Mouse (Mus musculus) bone marrow, adult 2 months (tissue): ENCODE results near the gene Ankrd36. TPM values are rescaled to one million over a fixed set of nuclear protein-coding genes. Genes with fewer than 3 reads are reported as not detected.
"Not testable (repeated sequence)": the region's sequence is repeated elsewhere in the genome, so short reads cannot be mapped to it uniquely, and the experiment has no call there.

ENCODE experiments used
- H3K27ac ChIP-seq: fragments of 200-500 bp; 2 replicates; pipeline ENCODE4 v1.5.1; 2012; ENCODE audit warnings: low read depth, mild to moderate bottlenecking, control low read depth, inconsistent platforms, low read length; ENCODE audit not compliant: control insufficient read depth, poor library complexity, insufficient read depth
- H3K4me1 ChIP-seq: fragments of 200-500 bp; 2 replicates; pipeline ENCODE4 v1.6.1; 2011; ENCODE audit warnings: low read length; ENCODE audit not compliant: control insufficient read depth, insufficient read depth
- H3K4me3 ChIP-seq: fragments of 200-500 bp; replicated peaks from 2 replicates; pipeline ENCODE3; 2011; ENCODE audit warnings: mild to moderate bottlenecking, low read depth, low read length, control low read depth; ENCODE audit not compliant: control insufficient read depth
- CTCF ChIP-seq: fragments of 200-500 bp; IDR thresholded peaks from 2 replicates; pipeline ENCODE4 v1.5.1; 2011; ENCODE audit warnings: low read length, control low read depth; ENCODE audit not compliant: control insufficient read depth, insufficient read depth
- POLR2A ChIP-seq: fragments of 200-500 bp; IDR thresholded peaks from 2 replicates; pipeline ENCODE4 v1.6.1; 2011; ENCODE audit warnings: low read depth, mild to moderate bottlenecking, control low read depth, low read length, borderline replicate concordance; ENCODE audit not compliant: control insufficient read depth
- WGBS: fragments of 180-500 bp; shearing (Covaris S2); methylation state at CpG from one replicate; pipeline ENCODE4 v1.1.7; 2018; 5-methylcytosine and 5-hydroxymethylcytosine counted together
- polyA plus RNA-seq: library from polyadenylated mRNA; stranded (reverse); fragments of >200 nt; gene quantifications from 2 replicates; pipeline ENCODE4 v1.2.4, GENCODE M21; 2011; ENCODE audit warnings: low replicate concordance; ENCODE audit not compliant: missing spikeins, insufficient read depth, insufficient read length

Ankrd36 gene
- polyA plus RNA-seq, 1 experiment: not detected

DNA sequence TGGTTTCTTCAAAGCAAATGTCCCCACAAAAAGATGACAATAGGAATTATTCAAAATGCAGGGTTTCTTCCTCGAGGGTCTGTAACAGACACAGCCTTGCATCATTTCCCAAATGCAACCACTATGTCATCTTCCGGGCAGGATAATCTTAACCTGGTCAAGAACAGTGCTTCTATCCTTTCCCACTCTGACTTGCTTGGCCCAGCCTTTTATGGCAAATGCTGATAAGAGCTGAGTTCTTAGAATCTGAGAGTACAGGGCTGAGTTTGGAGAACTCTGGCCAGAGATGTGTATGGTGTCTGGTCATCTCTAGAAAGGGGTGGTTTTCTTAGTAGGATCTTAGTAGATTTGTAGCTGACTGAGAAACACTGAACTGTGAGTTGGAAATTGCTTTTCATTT lies 4.3 kb downstream of the Ankrd36 start:
- Histone ChIP-seq H3K4me3 (no peak overlapping the region), H3K4me1 (no peaks in the 10 kb centered on the region; the same call in 1 of the 2 replicates), H3K27ac (no peak overlapping the region)
- 33% methylated on average over 2 of the region's 2 CpGs for WGBS
- TF ChIP-seq POLR2A (no peak), CTCF (no peak)

DNA sequence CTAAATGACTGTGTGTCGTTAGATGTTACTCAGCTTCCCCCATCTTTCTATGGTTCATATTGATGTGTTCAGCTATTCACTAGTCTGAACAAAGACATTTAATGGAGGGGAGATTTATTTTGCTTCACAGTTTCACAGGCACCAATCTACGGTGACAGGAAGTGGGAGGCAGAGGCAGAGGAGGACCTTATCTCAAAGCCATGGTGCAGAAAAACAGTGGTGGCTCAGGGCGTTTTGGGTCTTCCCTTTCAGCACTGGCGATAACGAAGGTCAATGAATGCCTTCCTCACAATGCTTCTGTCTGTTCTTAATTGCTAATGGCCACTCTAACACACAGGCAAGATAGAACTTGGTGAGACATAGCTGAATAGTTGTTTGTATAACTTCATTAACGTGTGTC lies 5.6 kb downstream of the Ankrd36 start:
- H3K4me1 ChIP-seq: no peaks in the 10 kb centered on the region; the same call in 1 of the 2 replicates
- H3K4me3 ChIP-seq: no peak overlapping the region
- TF ChIP-seq POLR2A (no peak), CTCF (no peak)
- no peak overlapping the region for H3K27ac ChIP-seq
- WGBS: 54% methylated on average over 6 of the region's 6 CpGs

DNA sequence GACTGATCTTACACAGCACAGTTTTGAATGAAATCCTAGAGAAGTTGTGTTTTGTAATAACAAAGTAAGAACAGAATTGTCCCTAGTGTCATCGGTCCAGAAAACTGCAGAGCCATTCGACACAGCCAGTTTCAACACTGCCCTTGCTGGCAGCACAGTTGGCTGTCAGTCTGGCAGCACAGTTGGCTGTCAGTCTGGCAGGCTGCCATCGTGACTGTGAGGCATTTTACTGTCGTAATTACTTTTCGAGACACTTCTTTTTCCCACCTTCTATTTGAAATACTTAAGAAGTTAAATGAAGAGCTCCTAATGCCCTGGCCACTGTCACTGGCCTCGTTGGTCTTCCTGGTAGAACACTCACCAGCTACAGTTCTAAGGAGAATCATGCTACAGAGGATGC lies 22.9 kb downstream of the Ankrd36 start:
- TF ChIP-seq CTCF (no peak), POLR2A (no peak)
- H3K4me1 ChIP-seq: no peaks in the 10 kb centered on the region; the same call in 1 of the 2 replicates
- WGBS: 21% methylated on average over 6 of the region's 6 CpGs
- no peak overlapping the region for H3K27ac ChIP-seq
- no peak overlapping the region for H3K4me3 ChIP-seq

DNA sequence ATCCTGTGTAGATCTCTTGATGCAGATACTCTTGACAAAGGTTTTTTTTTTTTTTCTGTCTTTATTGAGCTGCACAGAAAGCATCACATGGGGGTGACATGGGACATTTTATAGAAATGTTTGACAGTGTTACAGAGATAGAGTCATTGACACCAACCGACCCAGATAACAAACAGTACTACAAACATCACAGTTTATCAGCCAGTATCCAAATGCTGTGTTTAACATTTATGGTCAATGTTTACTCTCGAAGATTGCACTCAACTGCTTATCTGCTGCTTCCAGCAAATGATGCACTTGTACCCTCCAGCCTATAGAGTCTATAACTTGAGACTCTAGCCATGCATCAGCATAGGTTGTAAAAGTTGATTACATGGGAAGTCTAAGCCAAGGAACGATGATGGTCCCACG lies 25.9 kb downstream of the Ankrd36 start:
- Histone ChIP-seq H3K4me3 (no peak overlapping the region), H3K27ac (no peak overlapping the region), H3K4me1 (no peaks in the 10 kb centered on the region; the same call in 1 of the 2 replicates)
- TF ChIP-seq POLR2A: no peak
- no peak for TF ChIP-seq CTCF
- whole genome bisulfite sequencing: 59% methylated on average over 4 of the region's 4 CpGs

DNA sequence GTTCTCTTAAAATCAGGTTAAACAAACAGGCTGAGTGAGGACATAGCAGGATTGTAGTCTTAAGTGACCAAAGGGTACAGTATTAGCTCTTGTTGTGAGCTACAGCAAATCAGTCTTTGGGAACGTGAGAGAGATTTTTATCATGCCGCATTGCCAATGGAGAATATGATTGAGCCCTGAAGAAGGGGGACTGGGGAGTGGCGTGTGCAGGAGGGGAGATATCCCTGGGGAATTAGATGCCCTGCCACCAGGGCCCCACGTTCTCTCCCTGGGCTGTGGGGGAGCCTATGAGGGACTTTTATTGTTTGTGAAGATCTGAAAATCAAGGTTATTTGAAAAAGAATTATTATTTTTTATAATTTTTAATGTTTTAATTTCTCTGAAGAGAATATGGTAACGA lies 26.3 kb downstream of the Ankrd36 start:
- Histone ChIP-seq H3K4me3 (no peak overlapping the region), H3K27ac (no peak overlapping the region), H3K4me1 (no peaks in the 10 kb centered on the region; the same call in 1 of the 2 replicates)
- 72% methylated on average over 5 of the region's 5 CpGs for WGBS
- no peak for TF ChIP-seq POLR2A
- TF ChIP-seq CTCF: no peak

DNA sequence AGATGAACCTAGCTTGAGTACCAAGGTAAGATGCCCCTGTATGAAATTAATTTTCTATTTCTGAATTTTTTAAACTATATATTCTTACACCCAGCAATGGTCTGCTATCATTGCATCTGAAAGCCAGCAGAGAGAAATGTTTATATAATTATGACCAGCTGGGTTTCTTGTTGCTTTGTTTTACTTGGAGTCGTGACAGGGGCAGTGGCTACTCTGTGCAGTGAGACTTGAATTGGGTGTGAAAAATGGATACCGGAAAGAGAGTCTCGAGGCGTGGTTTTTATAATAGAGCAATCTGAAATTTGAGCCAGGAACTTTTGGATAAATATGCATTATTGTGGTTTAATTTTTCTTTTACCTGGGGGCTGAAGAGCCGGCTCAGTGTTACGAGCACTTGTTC lies 27.3 kb downstream of the Ankrd36 start:
- 87% methylated on average over 6 of the region's 6 CpGs for WGBS
- TF ChIP-seq CTCF (no peak), POLR2A (no peak)
- no peak overlapping the region for H3K27ac ChIP-seq
- no peak overlapping the region for H3K4me3 ChIP-seq
- H3K4me1 ChIP-seq: no peaks in the 10 kb centered on the region; the same call in 1 of the 2 replicates

DNA sequence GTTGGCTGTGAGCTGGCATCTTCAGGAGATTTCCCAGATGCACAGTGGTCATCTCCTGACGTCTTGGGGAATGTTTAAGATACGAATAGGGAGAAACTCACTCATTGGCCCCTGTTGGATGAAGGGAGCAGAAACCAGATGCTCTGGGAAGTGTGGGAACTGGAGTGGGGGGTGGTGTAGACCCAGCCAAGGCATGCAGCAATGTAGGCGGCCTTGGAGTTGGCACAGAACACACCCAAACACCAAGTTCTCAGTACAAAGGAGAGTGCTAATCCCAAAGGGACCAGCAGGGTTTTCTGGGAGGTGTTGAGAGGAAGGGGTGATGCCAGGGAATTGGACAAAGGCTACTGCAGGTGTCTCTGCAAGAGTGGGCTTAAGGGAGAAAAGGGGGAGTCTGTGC lies 35.9 kb downstream of the Ankrd36 start:
- WGBS: 80% methylated on average over 3 of the region's 3 CpGs
- no peak for TF ChIP-seq CTCF
- Histone ChIP-seq H3K4me3 (no peak overlapping the region), H3K27ac (no peak overlapping the region), H3K4me1 (no peaks in the 10 kb centered on the region)

DNA sequence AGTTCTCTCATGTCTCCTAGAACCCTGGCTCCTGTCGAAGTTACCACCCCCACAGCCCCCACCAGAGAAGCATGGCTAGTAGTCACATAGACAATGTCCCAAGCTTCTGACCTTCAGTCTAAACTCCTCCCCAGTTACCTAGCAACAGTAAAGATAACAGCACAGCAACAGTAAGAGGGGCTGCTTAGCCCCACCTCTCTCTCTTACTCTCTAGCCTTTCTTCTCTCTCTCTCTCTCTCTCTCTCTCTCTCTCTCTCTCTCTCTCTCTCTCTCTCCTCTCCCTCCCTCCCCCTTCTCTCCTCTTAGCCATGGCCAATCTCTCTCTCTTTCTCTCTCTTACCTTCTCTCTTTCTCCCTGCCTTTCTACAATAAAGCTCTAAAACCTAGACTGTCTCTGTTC lies 42.4 kb downstream of the Ankrd36 start:
- H3K27ac ChIP-seq, H3K4me3 ChIP-seq, H3K4me1 ChIP-seq: not testable (repeated sequence)
- WGBS: 86% methylated on average over 1 of the region's 1 CpGs

DNA sequence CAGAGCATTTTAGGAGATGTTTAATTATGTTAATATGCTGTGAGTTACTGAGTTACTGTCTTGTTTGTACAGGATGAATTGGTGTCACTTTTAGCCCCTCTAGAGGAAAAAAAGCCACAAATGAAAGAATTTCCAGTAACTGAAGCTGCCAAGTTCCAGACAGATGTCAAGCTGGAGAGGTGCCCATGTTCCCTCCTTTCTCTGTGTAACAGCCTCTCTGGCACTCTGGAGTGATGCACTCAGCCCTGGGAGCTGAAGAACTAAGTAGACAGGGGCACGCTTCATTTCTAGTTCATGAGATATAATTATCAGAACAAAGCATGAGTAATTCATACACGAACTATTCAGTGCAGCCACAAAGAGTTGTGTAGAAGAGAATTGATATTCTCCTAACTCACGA lies 45.0 kb downstream of the Ankrd36 start:
- H3K27ac ChIP-seq: no peak overlapping the region
- H3K4me3 ChIP-seq: no peak overlapping the region
- no peaks in the 10 kb centered on the region for H3K4me1 ChIP-seq
- TF ChIP-seq CTCF (no peak), POLR2A (no peak)
- WGBS: 72% methylated on average over 3 of the region's 3 CpGs
